ENCODE assay signal across 14 mouse cellular contexts in the genomic region with DNA sequence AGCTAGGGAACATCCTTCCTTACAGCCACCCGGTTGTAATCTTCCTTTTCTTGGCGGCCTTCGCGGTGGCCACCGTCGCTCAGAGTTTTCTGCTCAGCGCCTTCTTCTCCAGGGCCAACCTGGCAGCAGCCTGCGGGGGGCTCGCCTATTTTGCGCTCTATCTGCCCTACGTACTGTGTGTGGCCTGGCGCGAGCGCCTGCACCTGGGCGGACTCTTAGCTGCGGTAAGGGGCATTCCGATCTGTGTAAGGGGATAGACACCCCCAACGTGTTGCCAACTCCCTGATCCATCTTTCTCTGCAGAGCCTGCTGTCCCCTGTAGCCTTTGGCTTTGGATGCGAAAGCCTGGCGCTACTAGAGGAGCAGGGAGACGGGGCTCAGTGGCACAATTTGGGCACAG. TPM values are rescaled to one million over a fixed set of nuclear protein-coding genes. Genes with fewer than 3 reads are reported as not detected.
DNase-seq lines count a peak whose midpoint lies in the region; ATAC-seq and TF ChIP-seq lines count a peak whose summit lies in the region.
"Had no signal": no experiment of that assay in that cellular context is flagged by ENCODE, and none has a peak within 500 bp of the region (broad histone marks: within the 10 kb centered on the region; RNA-seq: fewer than 3 reads in every experiment).

No protein-coding gene starts in this region.

- H3K9ac ChIP-seq in heart, adult 2 months (ENCODE audit: low read depth, low read length), result peak overlapping the region; percentile 3; the same call in 1 of the 2 replicates
- H3K9ac ChIP-seq in kidney, embryonic 15.5 days, result no peak overlapping the region
- H3K9ac ChIP-seq in ES-Bruce4 (ENCODE audit: low read depth, poor library complexity, severe bottlenecking), result peak overlapping the region; percentile 24
- H3K9ac ChIP-seq: hindbrain, embryonic 13.5 days; limb, embryonic 13.5 days had no signal

- WGBS in heart, adult 2 months, result 61% methylated on average over 21 of the region's 21 CpGs
- WGBS in kidney, embryonic 15.5 days, result 26% methylated on average over 21 of the region's 21 CpGs
- 25% methylated on average over 21 of the region's 21 CpGs for WGBS in limb, embryonic 10.5 days

- no peak for TF ChIP-seq EP300 in heart, adult 2 months (IDR thresholded peaks at IDR 0.05; ENCODE audit: insufficient read depth, low read depth, low read length)
- no peak for TF ChIP-seq EP300 in ES-Bruce4 (IDR thresholded peaks at IDR 0.05; ENCODE audit: insufficient read depth, low read depth, low read length)

- intact Hi-C loops in heart, adult 2 months (cut with DNase I), result loop anchor here (2.0 kb wide), 1 partner anchor 16 kb away; no protein-coding TSS in a partner anchor
- intact Hi-C loops in heart, postnatal 14 days (cut with DNase I), result no loop called here

- H3K4me1 ChIP-seq in heart, adult 2 months (ENCODE audit: control insufficient read depth, insufficient read depth, low read length), result peaks cover 5% of the 10 kb centered on the region
- peaks cover 29% of the 10 kb centered on the region for H3K4me1 ChIP-seq in kidney, embryonic 15.5 days
- H3K4me1 ChIP-seq in ES-Bruce4 (ENCODE audit: control insufficient read depth, insufficient read depth, low read length), result peaks cover 16% of the 10 kb centered on the region
- H3K4me1 ChIP-seq in limb, embryonic 10.5 days, result peaks cover 35% of the 10 kb centered on the region

- H3K79me2 ChIP-seq in heart, adult 2 months (replicated peaks; ENCODE audit: control insufficient read depth, insufficient read depth, low read length), result no peaks in the 10 kb centered on the region

- no peak for TF ChIP-seq POLR2A in heart, adult 2 months (IDR thresholded peaks at IDR 0.05; ENCODE audit: insufficient read depth, low read depth, low read length)
- TF ChIP-seq POLR2A in ES-Bruce4 (IDR thresholded peaks at IDR 0.05; ENCODE audit: insufficient read depth, low read length), result no peak

- no peak for ATAC-seq in kidney, embryonic 15.5 days (replicated peaks; ENCODE audit: low FRiP score)

- H3K27ac ChIP-seq in heart, adult 2 months, result peak overlapping the region; percentile 83
- H3K27ac ChIP-seq in kidney, embryonic 15.5 days, result no peak overlapping the region
- H3K27ac ChIP-seq in ES-Bruce4 (ENCODE audit: insufficient read depth, low read length), result no peak overlapping the region
- peak overlapping the region; percentile 65 for H3K27ac ChIP-seq in limb, embryonic 10.5 days
- H3K27ac ChIP-seq: hindbrain, embryonic 13.5 days; kidney, postnatal 0 days; limb, embryonic 13.5 days had no signal

- H3K4me2 ChIP-seq in kidney, embryonic 15.5 days, result peak overlapping the region; percentile 10; the same call in 1 of the 2 replicates
- H3K4me2 ChIP-seq: hindbrain, embryonic 13.5 days; limb, embryonic 13.5 days had no signal

- no peak for TF ChIP-seq CTCF in heart, adult 2 months (IDR thresholded peaks at IDR 0.05)
- TF ChIP-seq CTCF in ES-Bruce4 (IDR thresholded peaks at IDR 0.05; ENCODE audit: low read depth, low read length), result no peak

- H3K27me3 ChIP-seq in heart, adult 2 months (ENCODE audit: control insufficient read depth, insufficient read depth, low read length), result no peaks in the 10 kb centered on the region
- H3K27me3 ChIP-seq in kidney, embryonic 15.5 days, result peaks cover 19% of the 10 kb centered on the region
- no peaks in the 10 kb centered on the region for H3K27me3 ChIP-seq in ES-Bruce4 (ENCODE audit: control insufficient read depth, insufficient read depth, low read length, poor library complexity, severe bottlenecking)
- peaks cover 90% of the 10 kb centered on the region for H3K27me3 ChIP-seq in limb, embryonic 10.5 days (ENCODE audit: low read depth, poor library complexity, severe bottlenecking)

- no peak for DNase-seq in heart, adult 2 months
- DNase-seq in heart, postnatal 14 days, result no peak
- no peak for DNase-seq in kidney, adult 18-20 months
- DNase-seq in limb, embryonic 10.5 days (ENCODE audit: low spot score), result no peak
- DNase-seq in urinary bladder, postnatal 14 days (ENCODE audit: low spot score), result no peak
- DNase-seq in cerebellum, adult 18-20 months, result no peak
- DNase-seq: cerebellum, adult 8-10 months; layer of hippocampus, adult 9-11 months; right cerebral cortex, postnatal 14 days had no signal

- H3K4me3 ChIP-seq in heart, adult 2 months, result no peak overlapping the region
- no peak overlapping the region for H3K4me3 ChIP-seq in kidney, embryonic 15.5 days (replicated peaks)
- 0 out of 2 replicates have a peak overlapping the region, but pooled peaks have one; percentile 4 for H3K4me3 ChIP-seq in ES-Bruce4 (ENCODE audit: low read depth, low read length)
- peak overlapping the region; percentile 16; the same call in 1 of the 2 replicates for H3K4me3 ChIP-seq in limb, embryonic 10.5 days
- H3K4me3 ChIP-seq: hindbrain, embryonic 13.5 days; limb, embryonic 13.5 days had no signal

- H3K36me3 ChIP-seq in heart, adult 2 months (ENCODE audit: control insufficient read depth, insufficient read depth, low read length), result no peaks in the 10 kb centered on the region
- no peaks in the 10 kb centered on the region for H3K36me3 ChIP-seq in kidney, embryonic 15.5 days
- H3K36me3 ChIP-seq in ES-Bruce4 (ENCODE audit: control insufficient read depth, insufficient read depth, low read length, poor library complexity, severe bottlenecking), result no peaks in the 10 kb centered on the region
- no peaks in the 10 kb centered on the region for H3K36me3 ChIP-seq in limb, embryonic 10.5 days
- H3K36me3 ChIP-seq: limb, embryonic 13.5 days had no signal

- no peaks in the 10 kb centered on the region for H3K9me3 ChIP-seq in kidney, embryonic 15.5 days (replicated peaks)
- H3K9me3 ChIP-seq in ES-Bruce4 (replicated peaks; ENCODE audit: control insufficient read depth, insufficient read depth, low read length, poor library complexity, severe bottlenecking), result no peaks in the 10 kb centered on the region
- no peaks in the 10 kb centered on the region for H3K9me3 ChIP-seq in limb, embryonic 10.5 days (replicated peaks)
- H3K9me3 ChIP-seq: hindbrain, embryonic 13.5 days; limb, embryonic 13.5 days had no signal

RNA-seq across cellular contexts. Expression of a gene that starts 6.5 kb away (rescaled TPM):
- total RNA-seq in heart, adult 2 months (2021), result 1 to 10 TPM; 6.6 to 8.0 TPM
- polyA plus RNA-seq in heart, adult 2 months (2012; rRNA removed), result 9.2 and 10.8 TPM in 2 replicates
- total RNA-seq in heart, postnatal 14 days (2021), result 1 to 10 TPM; 7.0 to 8.5 TPM
- 3.9 and 4.5 TPM in 2 replicates for polyA plus RNA-seq in kidney, embryonic 15.5 days (2015; fragmentation: Nextera tagmentation; extraction: Ambion mirVana)
- 10.6 and 11.0 TPM in 2 replicates for polyA plus RNA-seq in ES-Bruce4 (2011; ENCODE audit: insufficient read depth, insufficient read length, low read depth, missing spikeins)
- 2.0 and 2.3 TPM in 2 replicates for polyA plus RNA-seq in limb, embryonic 10.5 days (2016; fragmentation: Nextera tagmentation; extraction: Ambion mirVana)

RNA-seq across cellular contexts. Expression of a gene that starts 13.6 kb away (rescaled TPM):
- 1 to 10 TPM; 3.5 to 5.1 TPM for total RNA-seq in heart, adult 2 months (2021)
- polyA plus RNA-seq in heart, adult 2 months (2012; rRNA removed), result 8.9 and 16.6 TPM in 2 replicates
- 10 to 100 TPM in 1 of 2 experiments, 1 to 10 TPM in 1; 4.9 to 11.3 TPM for total RNA-seq in heart, postnatal 14 days (2021)
- 8.7 and 10.0 TPM in 2 replicates for polyA plus RNA-seq in kidney, embryonic 15.5 days (2015; fragmentation: Nextera tagmentation; extraction: Ambion mirVana)
- polyA plus RNA-seq in ES-Bruce4 (2011; ENCODE audit: insufficient read depth, insufficient read length, low read depth, missing spikeins), result 6.5 and 6.9 TPM in 2 replicates
- polyA plus RNA-seq in limb, embryonic 10.5 days (2016; fragmentation: Nextera tagmentation; extraction: Ambion mirVana), result 14.9 and 15.5 TPM in 2 replicates

RNA-seq across cellular contexts. Expression of a gene that starts 14.4 kb away (rescaled TPM):
- total RNA-seq in heart, adult 2 months (2021), result 10 to 100 TPM; 30.2 to 39.3 TPM
- 52.5 and 60.7 TPM in 2 replicates for polyA plus RNA-seq in heart, adult 2 months (2012; rRNA removed)
- 10 to 100 TPM; 36.2 to 45.9 TPM for total RNA-seq in heart, postnatal 14 days (2021)
- 253 and 292 TPM in 2 replicates for polyA plus RNA-seq in kidney, embryonic 15.5 days (2015; fragmentation: Nextera tagmentation; extraction: Ambion mirVana)
- polyA plus RNA-seq in ES-Bruce4 (2011; ENCODE audit: insufficient read depth, insufficient read length, low read depth, missing spikeins), result 156 and 164 TPM in 2 replicates
- 261 and 301 TPM in 2 replicates for polyA plus RNA-seq in limb, embryonic 10.5 days (2016; fragmentation: Nextera tagmentation; extraction: Ambion mirVana)

RNA-seq across cellular contexts. Expression of a gene that starts 18.7 kb away (rescaled TPM):
- total RNA-seq in heart, adult 2 months (2021), result 100 to 1,000 TPM; 109 to 124 TPM
- polyA plus RNA-seq in heart, adult 2 months (2012; rRNA removed), result 184 and 220 TPM in 2 replicates
- 100 to 1,000 TPM; 124 to 125 TPM for total RNA-seq in heart, postnatal 14 days (2021)
- polyA plus RNA-seq in kidney, embryonic 15.5 days (2015; fragmentation: Nextera tagmentation; extraction: Ambion mirVana), result 15.7 and 17.5 TPM in 2 replicates
- polyA plus RNA-seq in ES-Bruce4 (2011; ENCODE audit: insufficient read depth, insufficient read length, low read depth, missing spikeins), result 54.6 and 61.1 TPM in 2 replicates
- polyA plus RNA-seq in limb, embryonic 10.5 days (2016; fragmentation: Nextera tagmentation; extraction: Ambion mirVana), result 14.9 and 16.4 TPM in 2 replicates

RNA-seq across cellular contexts. Expression of a gene that starts 32.3 kb away (rescaled TPM):
- total RNA-seq in heart, adult 2 months (2021), result under 1 TPM; 0.20 to 0.31 TPM
- polyA plus RNA-seq in heart, adult 2 months (2012; rRNA removed), result 0.20 and 0.29 TPM in 2 replicates
- under 1 TPM; 0.10 to 0.19 TPM for total RNA-seq in heart, postnatal 14 days (2021)
- polyA plus RNA-seq in kidney, embryonic 15.5 days (2015; fragmentation: Nextera tagmentation; extraction: Ambion mirVana), result 0.31 and 0.39 TPM in 2 replicates
- polyA plus RNA-seq in ES-Bruce4 (2011; ENCODE audit: insufficient read depth, insufficient read length, low read depth, missing spikeins), result not detected in 2 replicates
- polyA plus RNA-seq in limb, embryonic 10.5 days (2016; fragmentation: Nextera tagmentation; extraction: Ambion mirVana), result 0.28 and 0.40 TPM in 2 replicates

Comparison
In these comparisons a context has a peak if more than half of its experiments do, and no peak if none do; other contexts are left out.
1. H3K27ac ChIP-seq: peak in heart, adult 2 months (single experiment) and limb, embryonic 10.5 days (single experiment); none in kidney, embryonic 15.5 days (single experiment) and ES-Bruce4 (single experiment).
2. H3K4me3 ChIP-seq: peak in ES-Bruce4 (single experiment) and limb, embryonic 10.5 days (single experiment); none in heart, adult 2 months (single experiment) and kidney, embryonic 15.5 days (single experiment).